Comparison of ENCODE assay signal across 8 mouse cellular contexts in the genomic region with DNA sequence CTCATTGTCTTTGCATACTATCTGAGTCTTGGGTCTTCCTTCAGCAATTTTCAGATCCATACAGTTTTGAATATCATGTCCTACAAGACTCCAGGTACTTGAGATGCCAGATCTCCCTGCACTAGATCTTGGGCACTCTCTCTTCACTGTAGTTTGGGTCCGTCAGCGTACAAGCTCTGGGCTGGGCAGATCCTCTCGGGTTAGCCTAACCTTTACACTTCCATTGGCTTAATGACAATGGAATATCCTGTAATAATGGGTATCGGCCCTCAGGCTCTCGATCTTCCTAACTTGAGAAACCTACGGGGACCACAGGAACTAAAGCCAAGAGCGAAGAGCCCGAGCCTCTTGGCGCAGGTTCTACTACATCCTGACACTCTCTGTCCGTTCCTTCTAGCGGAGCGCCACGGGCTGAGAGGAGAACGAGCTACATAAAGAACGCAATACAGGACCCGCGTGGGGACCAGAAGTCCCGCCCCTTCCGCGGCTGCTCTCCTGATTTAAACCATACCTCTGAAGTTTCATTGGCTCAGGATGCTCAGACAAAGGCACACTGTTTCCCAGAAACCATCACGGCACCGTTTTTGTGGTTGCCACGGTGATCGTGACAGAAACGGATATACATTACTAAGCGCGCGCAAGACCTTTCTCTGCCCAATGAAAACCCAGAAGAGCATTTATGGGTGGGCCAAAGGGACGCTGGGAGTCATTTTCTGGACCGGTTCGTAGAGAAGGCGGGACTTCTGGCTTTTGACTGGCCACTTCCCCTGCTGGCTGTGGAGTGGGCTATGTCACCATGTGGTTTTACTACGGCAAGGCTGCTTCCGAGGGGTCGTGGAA. TPM values are rescaled to one million over a fixed set of nuclear protein-coding genes. Genes with fewer than 3 reads are reported as not detected.
DNase-seq lines count a peak whose midpoint lies in the region; ATAC-seq and TF ChIP-seq lines count a peak whose summit lies in the region.

No protein-coding gene starts in this region.

- WGBS in heart, embryonic 10.5 days: 9% methylated on average over 35 of the region's 35 CpGs
- 9% methylated on average over 35 of the region's 35 CpGs for WGBS in kidney, embryonic 15.5 days

- TF ChIP-seq POLR2A in bone marrow macrophage, adult 2 months (IDR thresholded peaks at IDR 0.05; ENCODE audit: borderline replicate concordance, low read depth, low read length): 0 out of 2 replicates have a peak, but pooled peaks have one; percentile 55
- peak; percentile 90 for TF ChIP-seq POLR2A in embryonic fibroblast, embryonic 13.5 days (IDR thresholded peaks at IDR 0.05; ENCODE audit: low read depth, low read length)

- peak; percentile 97 for DNase-seq in 416B (ENCODE audit: low read depth)
- peak; percentile 99 for DNase-seq in heart, embryonic 10.5 days (ENCODE audit: low spot score)
- DNase-seq in liver: peak; percentile 93
- DNase-seq in spleen, postnatal 4 days (ENCODE audit: low spot score in 2 of 2): peak; percentile 89 to 90

- no peaks in the 10 kb centered on the region for H3K27me3 ChIP-seq in heart, embryonic 10.5 days (ENCODE audit: insufficient read depth, poor library complexity, severe bottlenecking)
- H3K27me3 ChIP-seq in kidney, embryonic 15.5 days: 0 out of 2 replicates have a peak, but pooled peaks cover 2% of the 10 kb centered on the region

- TF ChIP-seq CTCF in bone marrow macrophage, adult 2 months (IDR thresholded peaks at IDR 0.05; ENCODE audit: low read depth, low read length): no peak
- TF ChIP-seq CTCF in embryonic fibroblast, embryonic 13.5 days (IDR thresholded peaks at IDR 0.05; ENCODE audit: borderline replicate concordance, insufficient read depth, low read length): no peak

- H3K27ac ChIP-seq in bone marrow macrophage, adult 2 months (ENCODE audit: insufficient read depth, low read depth, low read length): peak overlapping the region; percentile 46
- H3K27ac ChIP-seq in embryonic fibroblast, embryonic 13.5 days (ENCODE audit: insufficient read depth, low read length): peak overlapping the region; percentile 12; the same call in 1 of the 2 replicates
- peak overlapping the region; percentile 91 for H3K27ac ChIP-seq in heart, embryonic 10.5 days
- H3K27ac ChIP-seq in kidney, embryonic 15.5 days: peak overlapping the region; percentile 89

- peaks cover 9% of the 10 kb centered on the region for H3K4me1 ChIP-seq in bone marrow macrophage, adult 2 months (ENCODE audit: control insufficient read depth, insufficient read depth, low read length)
- H3K4me1 ChIP-seq in embryonic fibroblast, embryonic 13.5 days (ENCODE audit: control insufficient read depth, insufficient read depth, low read length): peaks cover 3% of the 10 kb centered on the region; the same call in 1 of the 2 replicates
- peaks cover 6% of the 10 kb centered on the region for H3K4me1 ChIP-seq in heart, embryonic 10.5 days
- H3K4me1 ChIP-seq in kidney, embryonic 15.5 days: peaks cover 12% of the 10 kb centered on the region

- ATAC-seq in kidney, embryonic 15.5 days (replicated peaks; ENCODE audit: low FRiP score): peak; percentile 98
- peak; percentile 97 for ATAC-seq in monocyte, adult 5-6 weeks (replicated peaks; ENCODE audit: insufficient number of reproducible peaks, low FRiP score, low TSS enrichment, poor library complexity, severe bottlenecking)

- H3K9ac ChIP-seq in kidney, embryonic 15.5 days: peak overlapping the region; percentile 59

- H3K4me2 ChIP-seq in kidney, embryonic 15.5 days: peak overlapping the region; percentile 84

- peak overlapping the region; percentile 76 for H3K4me3 ChIP-seq in bone marrow macrophage, adult 2 months (ENCODE audit: insufficient read depth, low read length)
- H3K4me3 ChIP-seq in embryonic fibroblast, embryonic 13.5 days (ENCODE audit: insufficient read depth, low read length): peak overlapping the region; percentile 44
- H3K4me3 ChIP-seq in heart, embryonic 10.5 days: peak overlapping the region; percentile 67
- peak overlapping the region; percentile 53 for H3K4me3 ChIP-seq in kidney, embryonic 15.5 days (replicated peaks)

- H3K9me3 ChIP-seq in heart, embryonic 10.5 days: no peaks in the 10 kb centered on the region
- no peaks in the 10 kb centered on the region for H3K9me3 ChIP-seq in kidney, embryonic 15.5 days (replicated peaks)

- H3K36me3 ChIP-seq in heart, embryonic 10.5 days: no peaks in the 10 kb centered on the region
- no peaks in the 10 kb centered on the region for H3K36me3 ChIP-seq in kidney, embryonic 15.5 days

RNA-seq across cellular contexts. Expression of a gene that starts 16.4 kb away (rescaled TPM):
- 3.8 and 3.9 TPM in 2 replicates for polyA plus RNA-seq in bone marrow macrophage, adult 2 months (2012; ENCODE audit: insufficient read depth, insufficient read length, missing spikeins)
- 5.5 and 6.9 TPM in 2 replicates for polyA plus RNA-seq in embryonic fibroblast, embryonic 13.5 days (2011; ENCODE audit: insufficient read length, low read depth, missing spikeins)
- polyA plus RNA-seq in heart, embryonic 10.5 days (2016; fragmentation: Nextera tagmentation; extraction: Ambion mirVana): 7.8 and 8.4 TPM in 2 replicates
- 9.8 and 11.4 TPM in 2 replicates for polyA plus RNA-seq in kidney, embryonic 15.5 days (2015; fragmentation: Nextera tagmentation; extraction: Ambion mirVana)
- total RNA-seq in monocyte, adult 5-6 weeks (2017): 0.96 to 4.5 TPM (median 1.9 TPM) in 3 replicates

RNA-seq across cellular contexts. Expression of a gene that starts 22.0 kb away (rescaled TPM):
- polyA plus RNA-seq in bone marrow macrophage, adult 2 months (2012; ENCODE audit: insufficient read depth, insufficient read length, missing spikeins): 0.24 TPM in 1 of 2 replicates, not detected in the other
- 0.30 and 0.63 TPM in 2 replicates for polyA plus RNA-seq in embryonic fibroblast, embryonic 13.5 days (2011; ENCODE audit: insufficient read length, low read depth, missing spikeins)
- polyA plus RNA-seq in heart, embryonic 10.5 days (2016; fragmentation: Nextera tagmentation; extraction: Ambion mirVana): 1.1 TPM in 2 replicates
- polyA plus RNA-seq in kidney, embryonic 15.5 days (2015; fragmentation: Nextera tagmentation; extraction: Ambion mirVana): 0.45 and 0.77 TPM in 2 replicates
- 0.53 TPM in 1 of 3 replicates, not detected in the others for total RNA-seq in monocyte, adult 5-6 weeks (2017)

RNA-seq across cellular contexts. Expression of a gene that starts 27.2 kb away (rescaled TPM):
- polyA plus RNA-seq in bone marrow macrophage, adult 2 months (2012; ENCODE audit: insufficient read depth, insufficient read length, missing spikeins): 1,220 and 1,261 TPM in 2 replicates
- polyA plus RNA-seq in embryonic fibroblast, embryonic 13.5 days (2011; ENCODE audit: insufficient read length, low read depth, missing spikeins): 1,341 and 1,449 TPM in 2 replicates
- 662 and 793 TPM in 2 replicates for polyA plus RNA-seq in heart, embryonic 10.5 days (2016; fragmentation: Nextera tagmentation; extraction: Ambion mirVana)
- polyA plus RNA-seq in kidney, embryonic 15.5 days (2015; fragmentation: Nextera tagmentation; extraction: Ambion mirVana): 1,034 and 1,085 TPM in 2 replicates
- 534 to 585 TPM (median 572 TPM) in 3 replicates for total RNA-seq in monocyte, adult 5-6 weeks (2017)

RNA-seq across cellular contexts. Expression of a gene that starts 28.4 kb away (rescaled TPM):
- polyA plus RNA-seq in bone marrow macrophage, adult 2 months (2012; ENCODE audit: insufficient read depth, insufficient read length, missing spikeins): 2.6 and 3.6 TPM in 2 replicates
- polyA plus RNA-seq in embryonic fibroblast, embryonic 13.5 days (2011; ENCODE audit: insufficient read length, low read depth, missing spikeins): 2.4 and 2.8 TPM in 2 replicates
- 8.2 and 8.4 TPM in 2 replicates for polyA plus RNA-seq in heart, embryonic 10.5 days (2016; fragmentation: Nextera tagmentation; extraction: Ambion mirVana)
- polyA plus RNA-seq in kidney, embryonic 15.5 days (2015; fragmentation: Nextera tagmentation; extraction: Ambion mirVana): 11.2 and 13.3 TPM in 2 replicates
- 0.43 to 1.3 TPM (median 1.0 TPM) in 3 replicates for total RNA-seq in monocyte, adult 5-6 weeks (2017)

RNA-seq across cellular contexts. Expression of a gene that starts 48.7 kb away (rescaled TPM):
- polyA plus RNA-seq in bone marrow macrophage, adult 2 months (2012; ENCODE audit: insufficient read depth, insufficient read length, missing spikeins): not detected in 2 replicates
- not detected in 2 replicates for polyA plus RNA-seq in embryonic fibroblast, embryonic 13.5 days (2011; ENCODE audit: insufficient read length, low read depth, missing spikeins)
- polyA plus RNA-seq in heart, embryonic 10.5 days (2016; fragmentation: Nextera tagmentation; extraction: Ambion mirVana): not detected in 2 replicates
- polyA plus RNA-seq in kidney, embryonic 15.5 days (2015; fragmentation: Nextera tagmentation; extraction: Ambion mirVana): 0.15 and 0.44 TPM in 2 replicates
- 1.6 TPM in 1 of 3 replicates, not detected in the others for total RNA-seq in monocyte, adult 5-6 weeks (2017)

Comparison
In these comparisons a context has a peak if more than half of its experiments do, and no peak if none do; other contexts are left out.
1. Peak in every context shown above with its lines: DNase-seq, ATAC-seq, H3K4me3 ChIP-seq and H3K27ac ChIP-seq.
2. H3K27ac ChIP-seq: peak in every context shown above with its lines; median percentile 91 in heart, embryonic 10.5 days; 89 in kidney, embryonic 15.5 days; 46 in bone marrow macrophage, adult 2 months; 12 in embryonic fibroblast, embryonic 13.5 days.